8 mouse cellular contexts compared by ENCODE assay signal in the genomic region with DNA sequence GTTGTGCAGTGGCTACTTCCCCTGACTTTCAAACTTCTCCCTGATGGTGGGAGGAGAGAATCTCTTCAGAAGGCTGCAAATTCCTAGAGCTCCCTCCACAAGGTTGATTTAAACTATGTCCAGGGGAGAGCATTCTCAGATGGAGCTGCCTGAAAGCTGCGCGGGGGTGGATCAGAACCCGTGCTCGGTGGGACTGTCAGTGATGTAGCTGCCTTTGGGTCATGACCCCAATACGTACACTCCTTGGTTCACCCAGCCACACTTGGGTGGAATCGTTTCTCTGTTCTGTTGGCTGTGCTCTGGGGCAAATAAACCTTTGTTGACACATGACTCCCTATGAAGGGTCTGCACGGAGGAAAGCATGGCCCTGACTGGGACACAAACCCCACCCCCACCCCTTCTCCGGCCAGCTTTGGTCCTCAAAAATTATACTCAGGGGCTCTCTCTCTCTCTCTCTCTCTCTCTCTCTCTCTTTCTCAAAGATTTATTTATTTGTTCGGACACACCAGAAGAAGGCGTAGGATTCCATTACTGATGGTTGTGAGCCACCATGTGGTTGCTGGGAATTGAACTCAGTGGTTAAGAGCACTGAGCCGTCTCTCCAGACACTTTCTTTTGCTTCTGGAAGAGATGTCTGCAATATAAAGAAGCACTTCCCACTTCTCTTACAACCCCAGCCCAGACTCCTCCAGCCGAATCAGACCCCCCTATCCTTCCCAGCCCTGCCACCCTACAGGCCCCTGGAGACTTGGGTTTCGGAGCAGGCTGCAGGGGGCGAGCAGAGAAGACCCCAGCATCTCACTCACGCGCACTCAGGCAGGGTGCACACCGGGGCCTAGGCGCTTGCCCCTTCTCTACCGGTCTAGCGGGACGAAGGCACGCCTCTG. TPM values are rescaled to one million over a fixed set of nuclear protein-coding genes. Genes with fewer than 3 reads are reported as not detected.
DNase-seq lines count a peak whose midpoint lies in the region; ATAC-seq and TF ChIP-seq lines count a peak whose summit lies in the region.

No protein-coding gene starts in this region.

- CTCF ChIA-PET in Patski (lab: Charles Lee) = interaction anchor here (1.7 kb wide), 1 partner anchor 15 kb away, joined by 5 read pairs; no protein-coding TSS in a partner anchor

- H3K27me3 ChIP-seq in heart, embryonic 13.5 days (replicated peaks) = no peaks in the 10 kb centered on the region
- H3K27me3 ChIP-seq in Patski = no peaks in the 10 kb centered on the region
- H3K27me3 ChIP-seq in hindbrain, embryonic 10.5 days (ENCODE audit: insufficient read depth, poor library complexity, severe bottlenecking) = no peaks in the 10 kb centered on the region
- H3K27me3 ChIP-seq in midbrain, embryonic 10.5 days (ENCODE audit: low read depth, poor library complexity, severe bottlenecking) = no peaks in the 10 kb centered on the region

- POLR2A ChIA-PET in Patski (lab: Charles Lee) = no interaction called here

- no peak for ATAC-seq in heart, embryonic 13.5 days (ENCODE audit: extremely low read depth, insufficient number of reproducible peaks, low FRiP score, low TSS enrichment)
- peak; percentile 36 for ATAC-seq in Patski

- H3K4me1 ChIP-seq in heart, embryonic 13.5 days = peaks cover 33% of the 10 kb centered on the region
- peaks cover 28% of the 10 kb centered on the region for H3K4me1 ChIP-seq in hindbrain, embryonic 10.5 days (replicated peaks)
- H3K4me1 ChIP-seq in midbrain, embryonic 10.5 days = peaks cover 28% of the 10 kb centered on the region

- in situ Hi-C loops in Patski (cut with MboI; ENCODE audit: low pct_unique_long_range_greater_than_20kb) = no loop called here

- no peak for TF ChIP-seq CTCF in Patski (IDR thresholded peaks at IDR 0.05)

- peak overlapping the region; percentile 75 for H3K4me2 ChIP-seq in heart, embryonic 13.5 days

- H3K9ac ChIP-seq in heart, embryonic 13.5 days = peak overlapping the region; percentile 89

- no peaks in the 10 kb centered on the region for H3K9me3 ChIP-seq in heart, embryonic 13.5 days
- 0 out of 2 replicates have a peak, but pooled peaks cover 3% of the 10 kb centered on the region for H3K9me3 ChIP-seq in hindbrain, embryonic 10.5 days
- H3K9me3 ChIP-seq in midbrain, embryonic 10.5 days (replicated peaks) = 0 out of 2 replicates have a peak, but pooled peaks cover 5% of the 10 kb centered on the region

- peak overlapping the region; percentile 75 for H3K4me3 ChIP-seq in heart, embryonic 13.5 days
- peak overlapping the region; percentile 79 for H3K4me3 ChIP-seq in hindbrain, embryonic 10.5 days
- peak overlapping the region; percentile 95 for H3K4me3 ChIP-seq in midbrain, embryonic 10.5 days

- H3K27ac ChIP-seq in heart, embryonic 13.5 days (replicated peaks) = peak overlapping the region; percentile 80
- H3K27ac ChIP-seq in hindbrain, embryonic 10.5 days = peak overlapping the region; percentile 91
- peak overlapping the region; percentile 93 for H3K27ac ChIP-seq in midbrain, embryonic 10.5 days (replicated peaks)

- no peak for DNase-seq in heart, postnatal 4 days
- no peak for DNase-seq in Patski (ENCODE audit: low read depth, low spot score)
- no peak for DNase-seq in hindbrain, embryonic 10.5 days (ENCODE audit: low spot score)
- DNase-seq in midbrain, embryonic 10.5 days (ENCODE audit: low spot score) = no peak
- no peak for DNase-seq in layer of hippocampus, adult 11-12 months (ENCODE audit: low spot score)
- no peak for DNase-seq in spleen, postnatal 14 days (ENCODE audit: low spot score in 2 of 2)
- DNase-seq in gastrocnemius, adult 8-10 months (ENCODE audit: low spot score in 2 of 2) = no peak

- 8% methylated on average over 22 of the region's 22 CpGs for WGBS in heart, embryonic 13.5 days
- WGBS in hindbrain, embryonic 10.5 days = 6% methylated on average over 22 of the region's 22 CpGs
- WGBS in midbrain, embryonic 10.5 days = 12% methylated on average over 22 of the region's 22 CpGs

- H3K36me3 ChIP-seq in heart, embryonic 13.5 days = peaks cover 55% of the 10 kb centered on the region
- H3K36me3 ChIP-seq in hindbrain, embryonic 10.5 days = peaks cover 64% of the 10 kb centered on the region
- peaks cover 66% of the 10 kb centered on the region for H3K36me3 ChIP-seq in midbrain, embryonic 10.5 days

RNA-seq across cellular contexts. Expression of gene Miip, which starts 0.8 kb away (rescaled TPM):
- polyA plus RNA-seq in heart, embryonic 13.5 days (2015; fragmentation: Nextera tagmentation; extraction: Ambion mirVana) = 27.2 and 27.6 TPM in 2 replicates
- 10 to 100 TPM; 17.8 to 21.7 TPM for total RNA-seq in heart, postnatal 4 days (2021)
- polyA plus RNA-seq in Patski (2021) = 14.4 TPM
- 67.6 and 69.3 TPM in 2 replicates for polyA plus RNA-seq in hindbrain, embryonic 10.5 days (2016; fragmentation: Nextera tagmentation; extraction: Ambion mirVana)
- polyA plus RNA-seq in midbrain, embryonic 10.5 days (2016; fragmentation: Nextera tagmentation; extraction: Ambion mirVana) = 73.8 and 79.9 TPM in 2 replicates
- total RNA-seq in gastrocnemius, adult 8-10 months (2022) = 1 to 10 TPM; 3.6 to 5.1 (median 4.8) TPM

RNA-seq across cellular contexts. Expression of gene Fv1, which starts 1.0 kb away (rescaled TPM):
- polyA plus RNA-seq in heart, embryonic 13.5 days (2015; fragmentation: Nextera tagmentation; extraction: Ambion mirVana) = 7.5 and 8.0 TPM in 2 replicates
- total RNA-seq in heart, postnatal 4 days (2021) = 10 to 100 TPM in 1 of 2 experiments, 1 to 10 TPM in 1; 9.9 to 11.7 TPM
- 9.3 TPM for polyA plus RNA-seq in Patski (2021)
- 13.5 and 15.8 TPM in 2 replicates for polyA plus RNA-seq in hindbrain, embryonic 10.5 days (2016; fragmentation: Nextera tagmentation; extraction: Ambion mirVana)
- polyA plus RNA-seq in midbrain, embryonic 10.5 days (2016; fragmentation: Nextera tagmentation; extraction: Ambion mirVana) = 16.7 TPM in 2 replicates
- total RNA-seq in gastrocnemius, adult 8-10 months (2022) = 1 to 10 TPM; 5.1 to 9.2 (median 6.7) TPM

RNA-seq across cellular contexts. Expression of gene Zfp933, which starts 19.6 kb away (rescaled TPM):
- 3.6 and 3.9 TPM in 2 replicates for polyA plus RNA-seq in heart, embryonic 13.5 days (2015; fragmentation: Nextera tagmentation; extraction: Ambion mirVana)
- total RNA-seq in heart, postnatal 4 days (2021) = 10 to 100 TPM in 1 of 2 experiments, 1 to 10 TPM in 1; 9.1 to 12.6 TPM
- polyA plus RNA-seq in Patski (2021) = 4.4 TPM
- polyA plus RNA-seq in hindbrain, embryonic 10.5 days (2016; fragmentation: Nextera tagmentation; extraction: Ambion mirVana) = 4.4 and 5.1 TPM in 2 replicates
- 5.3 and 5.9 TPM in 2 replicates for polyA plus RNA-seq in midbrain, embryonic 10.5 days (2016; fragmentation: Nextera tagmentation; extraction: Ambion mirVana)
- total RNA-seq in gastrocnemius, adult 8-10 months (2022) = 10 to 100 TPM; 10.2 to 11.5 (median 10.5) TPM

RNA-seq across cellular contexts. Expression of gene Mfn2, which starts 36.7 kb away (rescaled TPM):
- 102 and 105 TPM in 2 replicates for polyA plus RNA-seq in heart, embryonic 13.5 days (2015; fragmentation: Nextera tagmentation; extraction: Ambion mirVana)
- total RNA-seq in heart, postnatal 4 days (2021) = 100 to 1,000 TPM; 505 to 526 TPM
- polyA plus RNA-seq in Patski (2021) = 52.4 TPM
- 43.4 and 52.4 TPM in 2 replicates for polyA plus RNA-seq in hindbrain, embryonic 10.5 days (2016; fragmentation: Nextera tagmentation; extraction: Ambion mirVana)
- 45.1 and 53.2 TPM in 2 replicates for polyA plus RNA-seq in midbrain, embryonic 10.5 days (2016; fragmentation: Nextera tagmentation; extraction: Ambion mirVana)
- total RNA-seq in gastrocnemius, adult 8-10 months (2022) = 100 to 1,000 TPM; 389 to 516 (median 444) TPM

RNA-seq across cellular contexts. Expression of gene Zfp984, which starts 58.2 kb away (rescaled TPM):
- polyA plus RNA-seq in heart, embryonic 13.5 days (2015; fragmentation: Nextera tagmentation; extraction: Ambion mirVana) = 8.5 and 9.1 TPM in 2 replicates
- 1 to 10 TPM; 3.8 to 4.4 TPM for total RNA-seq in heart, postnatal 4 days (2021)
- 0.19 TPM for polyA plus RNA-seq in Patski (2021)
- 4.6 and 6.4 TPM in 2 replicates for polyA plus RNA-seq in hindbrain, embryonic 10.5 days (2016; fragmentation: Nextera tagmentation; extraction: Ambion mirVana)
- polyA plus RNA-seq in midbrain, embryonic 10.5 days (2016; fragmentation: Nextera tagmentation; extraction: Ambion mirVana) = 5.8 and 7.4 TPM in 2 replicates
- 1 to 10 TPM in 2 of 4 experiments, under 1 TPM in 2; 0.70 to 1.4 (median 0.89) TPM for total RNA-seq in gastrocnemius, adult 8-10 months (2022)
